Mouse (Mus musculus) urinary bladder, adult 2 months (tissue): Measurements from ENCODE around the gene Slc5a11. TPM values are rescaled to one million over a fixed set of nuclear protein-coding genes. Genes with fewer than 3 reads are reported as not detected.

Source experiments
- DNase-seq: peaks from one replicate; pipeline ENCODE4 v3.0.0; 2022; ENCODE audit warnings: low spot score
- polyA plus RNA-seq: library from polyadenylated mRNA; depleted of rRNA; stranded (reverse); fragments of >200 nt; gene quantifications from 2 replicates; pipeline ENCODE4 v1.2.3, GENCODE M21; 2012; rRNA removed

The Slc5a11 gene
- polyA plus RNA-seq, 1 experiment, result 0.39 TPM

DNA sequence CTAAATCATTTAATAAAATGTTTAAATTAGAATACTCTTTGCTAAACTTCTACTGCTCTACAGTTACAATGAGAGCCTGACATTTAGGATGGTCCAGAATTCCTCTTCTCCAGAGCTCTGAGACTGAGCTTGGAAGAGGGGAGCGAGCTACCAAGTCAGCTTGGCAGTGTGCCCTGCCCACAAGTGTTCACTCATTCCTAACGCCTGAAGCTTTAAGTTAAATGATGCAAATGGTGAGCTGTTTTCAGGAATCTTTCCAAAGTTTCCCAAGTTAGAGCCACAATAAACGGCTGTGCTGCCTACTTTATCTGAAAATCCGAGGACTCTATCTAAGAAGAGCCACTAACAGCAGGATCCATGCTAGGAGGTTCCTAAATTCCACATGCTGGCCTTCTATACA, 69.2 kb downstream of the Slc5a11 start:
- DNase-seq, result no peak

DNA sequence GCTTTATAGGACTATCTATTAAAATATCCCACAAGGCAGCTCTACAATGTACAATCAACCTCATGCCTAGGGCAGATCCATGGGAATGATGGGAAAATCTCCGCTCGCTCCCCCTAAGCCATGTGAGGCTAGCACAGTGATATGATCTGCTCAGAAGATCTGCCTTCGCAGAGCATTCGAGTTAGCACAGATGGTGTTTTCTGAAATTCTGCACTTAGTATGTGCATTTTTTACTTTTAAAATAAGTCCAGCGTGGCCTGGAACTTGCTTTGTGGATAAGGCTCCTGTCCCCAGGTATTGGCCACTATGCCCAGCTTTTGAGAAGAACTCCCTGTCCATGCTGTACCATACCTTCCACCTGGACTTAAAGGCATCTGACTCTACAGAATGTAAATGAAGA, 71.3 kb downstream of the Slc5a11 start:
- DNase-seq, result no peak

GRCm38 (mm10) chr7:123287903-123288302, 73.3 kb downstream of the Slc5a11 start:
- no peak for DNase-seq

GRCm38 (mm10) chr7:123289176-123289575, 74.6 kb downstream of the Slc5a11 start:
- DNase-seq, result no peak

- no peak for DNase-seq
Observed at GRCm38 (mm10) chr7:123291942-123292341, 77.4 kb downstream of the Slc5a11 start.

GRCm38 (mm10) chr7:123293898-123294297, 79.3 kb downstream of the Slc5a11 start:
- no peak for DNase-seq

DNA sequence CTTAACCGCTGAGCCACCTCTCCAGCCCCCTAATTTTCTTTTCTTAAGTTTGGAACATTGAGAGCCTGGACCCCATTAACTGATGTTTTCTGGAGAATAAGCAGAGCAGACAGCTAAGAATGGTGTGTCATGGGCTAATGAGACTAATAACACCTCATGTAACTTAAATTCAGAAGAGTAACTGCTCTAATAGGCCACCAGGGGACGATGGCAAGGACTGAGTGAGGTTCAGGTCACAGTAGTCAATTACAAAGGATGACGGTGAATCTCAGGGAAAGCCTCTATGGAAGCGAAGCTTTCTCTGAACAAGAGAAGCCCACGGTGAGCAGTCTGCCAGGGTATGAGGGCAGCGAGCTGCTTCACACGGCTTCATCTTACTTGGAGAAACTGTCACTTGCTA, 80.8 kb downstream of the Slc5a11 start:
- DNase-seq, result no peak

DNA sequence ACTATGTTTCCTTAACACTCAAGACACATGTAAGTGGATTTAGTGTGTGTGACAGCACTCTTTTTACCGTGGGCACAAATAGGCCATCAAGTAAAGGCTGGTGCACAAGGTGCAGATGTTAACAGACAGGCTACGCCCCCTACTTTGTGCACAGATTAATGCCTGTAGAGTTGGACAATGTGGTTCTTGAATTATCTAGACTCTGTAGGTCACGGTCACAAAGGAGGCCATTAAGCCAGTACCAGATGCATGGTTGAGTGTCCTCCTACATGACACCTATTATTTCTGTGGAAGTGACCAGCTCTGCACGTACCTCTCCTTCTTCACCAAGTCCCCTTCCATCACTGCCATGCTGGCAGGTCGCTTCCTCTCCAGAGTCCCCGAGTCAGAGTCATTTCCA, 81.5 kb downstream of the Slc5a11 start:
- DNase-seq, result no peak

- DNase-seq, result no peak
Observed at GRCm38 (mm10) chr7:123298225-123298624, 83.6 kb downstream of the Slc5a11 start.

GRCm38 (mm10) chr7:123300258-123300657, 85.7 kb downstream of the Slc5a11 start:
- no peak for DNase-seq

- no peak for DNase-seq
Observed at GRCm38 (mm10) chr7:123305397-123305796, 90.8 kb downstream of the Slc5a11 start.

GRCm38 (mm10) chr7:123307236-123307635, 92.7 kb downstream of the Slc5a11 start:
- DNase-seq, result no peak

- DNase-seq, result no peak
Observed at GRCm38 (mm10) chr7:123307887-123308558, 93.4 kb downstream of the Slc5a11 start.

DNA sequence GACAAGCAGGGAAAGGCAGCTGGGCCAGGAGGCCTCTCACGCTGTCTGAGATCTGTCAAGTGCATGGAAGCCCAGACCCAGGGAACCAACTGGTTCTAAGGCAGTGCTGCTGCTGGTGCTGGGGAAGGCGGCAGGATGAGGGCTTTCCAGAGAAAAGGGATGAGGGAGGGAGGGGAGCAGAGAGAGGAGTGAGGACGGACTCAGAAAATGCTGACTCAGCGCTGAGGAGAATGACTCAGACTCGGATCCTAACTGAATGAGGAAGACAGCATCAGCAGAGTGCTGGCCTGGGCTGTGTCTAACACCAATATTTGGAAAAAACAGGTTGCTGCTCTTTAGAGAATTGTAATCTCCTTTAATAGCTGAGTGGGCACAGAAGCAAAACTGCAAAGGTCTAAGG, 97.3 kb downstream of the Slc5a11 start:
- no peak for DNase-seq

GRCm38 (mm10) chr7:123312738-123313137, 98.2 kb downstream of the Slc5a11 start:
- no peak for DNase-seq

GRCm38 (mm10) chr7:123322452-123323121, 108.0 kb downstream of the Slc5a11 start:
- DNase-seq, result no peak

Other genes with a start within 250 kb of the Slc5a11 start
- 38.7 and 42.9 TPM in 2 replicates for gene Rbbp6, start 249.1 kb upstream of the Slc5a11 start, polyA plus RNA-seq
- 47.1 and 48.4 TPM in 2 replicates for gene Tnrc6a, start 90.9 kb upstream of the Slc5a11 start, polyA plus RNA-seq
- 36.6 and 38.2 TPM in 2 replicates for gene Lcmt1, start 155.0 kb downstream of the Slc5a11 start, polyA plus RNA-seq
- gene Arhgap17, start 155.1 kb downstream of the Slc5a11 start, polyA plus RNA-seq, result 27.4 and 27.9 TPM in 2 replicates
- gene Aqp8, start 247.5 kb downstream of the Slc5a11 start, polyA plus RNA-seq, result not detected in 2 replicates